Mouse (Mus musculus): Measurements from ENCODE around the gene Arvcf. TPM values are rescaled to one million over a fixed set of nuclear protein-coding genes. Genes with fewer than 3 reads are reported as not detected.

Arvcf gene
- total RNA-seq, 2 experiments from 2014 or later = 34.6 to 36.9 TPM

Small RNAs within 50 kb of the gene (microRNA-seq; reads per million reads assigned to microRNA genes)
- gene Gm26219 (not detected), gene Mir185 (25.8 reads per million, percentile 38 among the genes with 10 or more reads in this experiment)

Other genes starting within 250 kb of the Arvcf start
- gene Rtn4r, start 220.5 kb upstream of the Arvcf start, total RNA-seq (2021) = 1 to 10 TPM; 1.2 to 1.4 TPM
- gene Ccdc188, start 130.3 kb upstream of the Arvcf start, total RNA-seq (2021) = not detected
- 10 to 100 TPM; 37.7 to 42.1 TPM for gene Zdhhc8, start 113.0 kb upstream of the Arvcf start, total RNA-seq (2021)
- gene Trmt2a, start 99.5 kb upstream of the Arvcf start, total RNA-seq (2021) = 10 to 100 TPM; 31.6 to 37.2 TPM
- gene Ranbp1, start 99.5 kb upstream of the Arvcf start, total RNA-seq (2021) = 100 to 1,000 TPM; 105 to 109 TPM
- gene Gm49776, start 89.9 kb upstream of the Arvcf start, total RNA-seq (2021) = not detected
- 10 to 100 TPM; 46.4 to 56.6 TPM for gene Dgcr8, start 58.9 kb upstream of the Arvcf start, total RNA-seq (2021)
- 10 to 100 TPM; 18.7 to 18.8 TPM for gene Tango2, start 79 bp upstream of the Arvcf start, total RNA-seq (2021)
- gene Txnrd2, start 78.2 kb downstream of the Arvcf start, total RNA-seq (2021) = 10 to 100 TPM; 10.1 to 14.9 TPM
- 10 to 100 TPM; 52.9 to 62.8 TPM for gene Comt, start 78.7 kb downstream of the Arvcf start, total RNA-seq (2021)
- 1 to 10 TPM; 4.5 to 6.0 TPM for gene Gnb1l, start 150.5 kb downstream of the Arvcf start, total RNA-seq (2021)
- 1 to 10 TPM; 6.7 to 6.8 TPM for gene Rtl10, start 150.7 kb downstream of the Arvcf start, total RNA-seq (2021)
- gene Tbx1, start 242.5 kb downstream of the Arvcf start, total RNA-seq (2021) = 10 to 100 TPM in 1 of 2 experiments, 1 to 10 TPM in 1; 3.9 to 10.8 TPM